Mouse (Mus musculus) heart, embryonic 15.5 days (tissue): ENCODE data around the gene Srgap3. TPM values are rescaled to one million over a fixed set of nuclear protein-coding genes. Genes with fewer than 3 reads are reported as not detected.
"Not testable (repeated sequence)": the region's sequence is repeated elsewhere in the genome, so short reads cannot be mapped to it uniquely, and the experiment has no call there.

Experiments
- ATAC-seq: fragments of 200-750 bp; cut with Nextera tagmentation; replicated peaks from 2 replicates; pipeline ENCODE4 v1.8.0; 2017; ENCODE audit warnings: low read depth, moderate TSS enrichment; ENCODE audit not compliant: insufficient number of reproducible peaks, insufficient read depth, low FRiP score
- H3K27ac ChIP-seq: fragments of 300-500 bp; sonication (generic); 2 replicates; pipeline ENCODE4 v1.5.1; 2015; ENCODE audit warnings: mild to moderate bottlenecking, inconsistent platforms
- H3K27me3 ChIP-seq: fragments of 300-500 bp; sonication (generic); 2 replicates; pipeline ENCODE4 v1.6.1; 2015; ENCODE audit warnings: inconsistent platforms
- H3K36me3 ChIP-seq: fragments of 300-500 bp; sonication (generic); 2 replicates; pipeline ENCODE4 v1.6.1; 2015; ENCODE audit warnings: mild to moderate bottlenecking, inconsistent platforms
- H3K4me1 ChIP-seq: fragments of 300-500 bp; sonication (generic); replicated peaks from 2 replicates; pipeline ENCODE4 v1.6.1; 2015; ENCODE audit warnings: inconsistent platforms
- H3K4me2 ChIP-seq: fragments of 300-500 bp; sonication (generic); 2 replicates; pipeline ENCODE4 v1.6.1; 2015; ENCODE audit warnings: inconsistent platforms, mild to moderate bottlenecking, moderate library complexity
- H3K4me3 ChIP-seq: fragments of 300-500 bp; sonication (generic); 2 replicates; pipeline ENCODE4 v1.5.1; 2015; ENCODE audit warnings: mild to moderate bottlenecking, inconsistent platforms
- H3K9ac ChIP-seq: fragments of 300-500 bp; sonication (generic); 2 replicates; pipeline ENCODE4 v1.6.1; 2015; ENCODE audit warnings: mild to moderate bottlenecking, inconsistent platforms
- H3K9me3 ChIP-seq: fragments of 300-500 bp; sonication (generic); replicated peaks from 2 replicates; pipeline ENCODE4 v1.6.1; 2016; ENCODE audit warnings: inconsistent platforms
- WGBS: fragments of 180-500 bp; shearing (Covaris S2); methylation state at CpG from one replicate; pipeline ENCODE4 v1.1.7; 2015; ENCODE audit warnings: mixed read lengths; 5-methylcytosine and 5-hydroxymethylcytosine counted together
- polyA plus RNA-seq: library from polyadenylated mRNA; unstranded; fragments of >200 nt; fragmentation: Nextera tagmentation; extraction: Ambion mirVana; gene quantifications from 2 replicates; pipeline ENCODE4 v1.2.1, GENCODE M21; 2015

Gene Srgap3
- polyA plus RNA-seq, 1 experiment from 2014 or later = 1.0 TPM

DNA sequence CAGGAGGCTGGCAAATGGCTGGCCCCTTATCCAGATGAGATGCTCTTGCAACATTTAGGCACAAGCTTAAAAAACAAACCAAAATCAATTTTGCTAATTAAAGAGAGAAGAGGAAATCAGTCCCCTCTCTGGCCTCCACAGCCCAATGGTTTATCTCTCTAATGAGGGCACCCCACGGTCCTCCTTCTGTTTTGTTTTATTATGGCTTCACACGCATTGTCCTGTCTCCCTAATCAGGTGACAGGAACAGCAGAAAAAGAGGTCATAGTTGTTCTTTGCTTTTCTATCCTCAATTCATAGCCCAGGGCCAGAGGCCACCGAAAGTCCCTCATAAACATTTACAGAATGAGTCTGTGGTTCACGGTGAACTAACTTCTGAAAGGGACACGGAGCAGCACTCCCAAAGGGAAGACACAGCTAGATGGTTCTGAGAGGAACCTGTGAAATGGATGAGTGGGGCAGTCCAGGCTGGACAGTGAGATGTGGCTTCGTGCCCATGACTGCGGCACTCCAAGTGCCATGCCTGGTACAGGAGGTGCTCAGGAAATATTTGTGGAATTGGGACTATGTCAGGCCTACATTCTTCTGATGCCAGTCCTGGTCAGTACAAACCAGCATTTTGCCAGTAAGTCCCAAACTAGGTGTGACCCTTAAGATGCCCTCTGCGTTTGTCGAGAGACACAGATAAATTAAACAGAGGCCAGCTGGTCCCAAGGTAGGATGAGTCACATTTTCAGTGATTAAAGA, 73.8 kb downstream of the Srgap3 start:
- no peak for ATAC-seq
- WGBS = 71% methylated on average over 9 of the region's 9 CpGs
- no peak overlapping the region for H3K27ac ChIP-seq
- H3K4me1 ChIP-seq = peaks cover 8% of the 10 kb centered on the region
- H3K36me3 ChIP-seq = no peaks in the 10 kb centered on the region
- H3K9ac ChIP-seq = no peak overlapping the region
- H3K9me3 ChIP-seq = no peaks in the 10 kb centered on the region
- no peak overlapping the region for H3K4me2 ChIP-seq
- H3K27me3 ChIP-seq = no peaks in the 10 kb centered on the region
- no peak overlapping the region for H3K4me3 ChIP-seq

GRCm38 (mm10) chr6:112871241-112871780, 75.8 kb downstream of the Srgap3 start:
- H3K27ac ChIP-seq = no peak overlapping the region
- no peak overlapping the region for H3K4me3 ChIP-seq
- WGBS = 85% methylated on average over 7 of the region's 7 CpGs
- no peak overlapping the region for H3K4me2 ChIP-seq
- peaks cover 17% of the 10 kb centered on the region for H3K4me1 ChIP-seq
- 0 out of 2 replicates have a peak, but pooled peaks cover under 1% of the 10 kb centered on the region for H3K27me3 ChIP-seq
- ATAC-seq = no peak
- no peaks in the 10 kb centered on the region for H3K9me3 ChIP-seq
- no peak overlapping the region for H3K9ac ChIP-seq
- H3K36me3 ChIP-seq = no peaks in the 10 kb centered on the region

DNA sequence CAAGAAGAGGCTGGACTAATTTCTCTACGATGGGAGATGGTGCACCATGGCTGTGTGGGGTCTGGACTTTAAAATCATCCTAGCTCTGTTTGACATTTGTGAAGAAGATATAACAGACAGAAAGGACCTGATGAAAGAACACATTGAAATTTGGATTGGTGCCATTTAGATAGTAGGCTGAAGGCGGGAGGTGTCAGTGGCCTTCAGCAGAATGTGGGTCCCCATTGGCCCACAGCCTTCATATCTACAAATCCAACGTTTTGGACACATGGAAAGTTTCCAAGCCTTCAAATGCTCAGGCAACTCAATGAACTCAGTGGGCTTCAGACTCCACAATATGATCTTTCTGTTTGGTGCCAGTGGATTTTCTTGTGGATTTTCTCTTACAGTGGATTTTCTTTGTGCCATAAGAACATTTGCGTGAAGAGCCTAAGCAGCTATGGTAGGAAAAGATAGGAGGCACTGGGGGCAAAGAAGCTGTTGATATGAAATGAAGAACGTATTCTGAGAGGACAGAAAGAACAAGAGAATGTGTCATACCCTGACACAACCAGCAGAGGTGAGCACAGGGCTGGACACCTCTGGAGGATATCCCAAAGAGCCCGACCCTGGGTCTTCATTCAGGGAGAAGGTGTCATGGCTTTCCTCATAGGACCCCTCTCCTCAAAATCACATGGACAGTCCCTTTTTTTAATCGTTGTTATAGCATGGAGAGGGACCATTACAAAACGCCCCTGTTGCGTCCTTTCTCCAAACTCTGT, 78.7 kb downstream of the Srgap3 start:
- 56% methylated on average over 9 of the region's 9 CpGs for WGBS
- H3K9me3 ChIP-seq = no peaks in the 10 kb centered on the region
- no peak overlapping the region for H3K4me3 ChIP-seq
- H3K4me2 ChIP-seq = no peak overlapping the region; the same call in 1 of the 2 replicates
- H3K27ac ChIP-seq = no peak overlapping the region
- no peak overlapping the region for H3K9ac ChIP-seq
- 0 out of 2 replicates have a peak, but pooled peaks cover 3% of the 10 kb centered on the region for H3K27me3 ChIP-seq
- peaks cover 26% of the 10 kb centered on the region for H3K4me1 ChIP-seq
- ATAC-seq = no peak; the same call in 1 of the 2 replicates
- no peaks in the 10 kb centered on the region for H3K36me3 ChIP-seq

DNA sequence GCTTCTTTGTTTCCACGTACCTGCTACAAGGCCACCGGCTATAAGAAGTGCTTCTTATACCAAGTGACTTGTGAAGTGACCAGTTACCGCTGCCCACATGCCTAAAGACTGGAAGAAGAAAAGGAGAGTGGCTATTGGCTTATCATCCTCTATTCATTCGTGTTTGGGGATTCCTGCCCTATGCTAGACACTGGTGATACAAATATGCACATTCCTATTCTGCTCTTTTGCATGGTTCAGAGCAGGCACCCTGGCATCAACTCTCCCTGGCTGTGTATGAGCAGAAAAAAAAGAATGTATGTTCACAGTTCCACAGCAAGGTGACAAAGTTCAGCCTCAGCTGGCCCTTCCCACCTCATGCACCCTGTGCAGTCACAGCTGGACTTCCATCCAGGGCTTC, 81.0 kb downstream of the Srgap3 start:
- peaks cover 32% of the 10 kb centered on the region for H3K4me1 ChIP-seq
- no peak overlapping the region for H3K27ac ChIP-seq
- no peak overlapping the region for H3K9ac ChIP-seq
- WGBS = 74% methylated on average over 4 of the region's 4 CpGs
- H3K36me3 ChIP-seq = no peaks in the 10 kb centered on the region
- H3K9me3 ChIP-seq = no peaks in the 10 kb centered on the region
- no peak overlapping the region for H3K4me3 ChIP-seq
- no peak for ATAC-seq
- 0 out of 2 replicates have a peak, but pooled peaks cover 3% of the 10 kb centered on the region for H3K27me3 ChIP-seq
- H3K4me2 ChIP-seq = no peak overlapping the region

DNA sequence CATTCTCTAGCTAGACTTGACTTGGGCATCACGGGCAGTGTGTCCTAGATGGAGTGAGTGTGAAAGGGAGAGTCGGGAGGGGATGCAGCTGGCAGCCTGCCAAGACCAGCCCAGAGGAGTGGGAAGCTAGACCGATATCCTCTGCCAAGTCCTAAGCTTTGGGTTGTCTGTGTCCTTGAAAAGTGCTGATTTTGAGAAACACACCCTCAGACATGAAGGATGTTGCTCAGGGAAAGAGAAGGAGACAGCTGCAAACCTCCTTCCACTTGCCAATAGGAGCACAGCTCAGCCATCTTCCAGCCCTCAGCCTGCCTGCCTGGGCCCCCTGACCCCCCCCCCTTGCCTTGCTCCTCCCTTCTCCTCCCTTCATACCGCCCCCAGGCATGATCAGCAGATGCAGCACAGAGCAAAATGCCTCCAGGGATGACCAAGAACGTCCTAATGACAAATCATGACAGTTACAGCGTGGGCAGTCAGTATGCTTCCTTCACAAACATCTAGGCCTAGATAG, 82.0 kb downstream of the Srgap3 start:
- H3K9ac ChIP-seq = no peak overlapping the region
- H3K4me2 ChIP-seq = no peak overlapping the region
- ATAC-seq = no peak
- H3K27ac ChIP-seq = no peak overlapping the region
- H3K36me3 ChIP-seq = no peaks in the 10 kb centered on the region
- peaks cover 32% of the 10 kb centered on the region for H3K4me1 ChIP-seq
- WGBS = 29% methylated on average over 6 of the region's 6 CpGs
- H3K4me3 ChIP-seq = no peak overlapping the region
- 0 out of 2 replicates have a peak, but pooled peaks cover 3% of the 10 kb centered on the region for H3K27me3 ChIP-seq
- H3K9me3 ChIP-seq = no peaks in the 10 kb centered on the region

GRCm38 (mm10) chr6:112862465-112862864, 84.6 kb downstream of the Srgap3 start:
- 0 out of 2 replicates have a peak, but pooled peaks cover 3% of the 10 kb centered on the region for H3K27me3 ChIP-seq
- no peak overlapping the region for H3K9ac ChIP-seq
- no peak overlapping the region for H3K27ac ChIP-seq
- H3K4me1 ChIP-seq = peaks cover 16% of the 10 kb centered on the region
- no peak overlapping the region for H3K4me3 ChIP-seq
- 84% methylated on average over 7 of the region's 7 CpGs for WGBS
- no peaks in the 10 kb centered on the region for H3K36me3 ChIP-seq
- H3K4me2 ChIP-seq = no peak overlapping the region
- no peak for ATAC-seq
- no peaks in the 10 kb centered on the region for H3K9me3 ChIP-seq

DNA sequence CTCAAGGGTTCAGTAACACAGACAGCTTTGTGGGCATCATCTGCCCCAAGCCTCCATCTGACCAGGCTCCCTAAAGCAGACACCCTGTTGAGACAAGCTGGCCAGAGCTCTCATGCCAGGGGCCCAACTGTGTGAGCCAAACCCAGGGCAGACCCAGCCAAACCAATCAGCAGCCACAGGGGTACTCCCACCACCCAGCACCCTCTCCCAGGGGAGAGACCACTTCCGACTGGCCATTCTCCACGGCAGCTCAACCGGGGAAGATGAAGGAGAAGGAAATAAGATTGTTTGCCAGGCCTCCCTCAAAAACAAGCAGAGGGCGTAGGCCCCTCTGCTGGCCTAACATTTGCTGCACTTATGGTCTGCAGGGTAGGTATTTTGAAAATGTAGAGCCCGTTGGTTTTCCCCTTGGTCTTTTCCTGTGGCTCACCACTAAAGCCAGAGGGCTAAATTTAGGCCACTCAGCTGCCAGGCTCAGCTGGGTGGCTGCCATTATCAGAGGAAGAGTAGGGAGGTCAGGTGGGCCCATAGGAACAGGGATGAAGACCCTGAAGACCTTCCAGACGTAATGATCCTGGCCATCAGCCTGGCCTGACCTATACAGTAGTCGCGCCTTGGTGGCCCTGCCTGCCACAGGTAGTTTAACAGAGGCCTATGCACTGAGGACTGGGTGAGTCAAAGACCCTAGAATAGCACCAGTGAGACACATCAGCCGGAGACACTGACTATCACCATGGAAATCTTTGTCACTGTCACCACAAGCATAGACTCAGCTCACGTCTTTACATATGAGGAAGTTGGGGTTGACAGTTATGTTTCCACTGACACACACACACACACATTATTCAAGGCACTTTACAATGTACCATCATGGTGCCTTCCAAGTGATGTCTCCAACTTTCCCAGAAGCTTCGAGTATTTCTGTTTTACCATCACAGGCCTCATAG, 85.4 kb downstream of the Srgap3 start:
- Histone ChIP-seq H3K4me3 (no peak overlapping the region), H3K36me3 (no peaks in the 10 kb centered on the region), H3K9ac (no peak overlapping the region), H3K27me3 (0 out of 2 replicates have a peak, but pooled peaks cover 3% of the 10 kb centered on the region), H3K9me3 (no peaks in the 10 kb centered on the region), H3K4me2 (no peak overlapping the region), H3K4me1 (peaks cover 15% of the 10 kb centered on the region), H3K27ac (no peak overlapping the region)
- 0 out of 2 replicates have a peak, but pooled peaks have one; percentile 34 for ATAC-seq
- 62% methylated on average over 11 of the region's 11 CpGs for WGBS

DNA sequence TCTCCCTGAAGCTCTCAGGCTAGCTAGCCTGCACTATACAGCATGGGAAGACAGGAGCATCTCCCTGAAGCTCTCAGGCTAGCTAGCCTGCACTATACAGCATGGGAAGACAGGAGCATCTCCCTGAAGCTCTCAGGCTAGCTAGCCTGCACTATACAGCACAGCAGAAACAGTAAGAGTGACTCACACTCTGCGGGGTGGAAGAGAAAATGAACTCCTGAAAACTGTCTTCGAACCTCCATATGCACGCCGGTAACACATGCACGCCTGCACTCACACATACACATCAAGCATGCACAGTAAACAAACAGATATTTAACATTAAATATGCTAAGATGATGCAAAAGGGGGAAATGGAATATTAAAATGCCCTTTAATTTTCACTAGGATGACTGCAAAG, 86.8 kb downstream of the Srgap3 start:
- not testable (repeated sequence) for H3K27ac ChIP-seq, ATAC-seq, H3K27me3 ChIP-seq, H3K9me3 ChIP-seq, H3K4me3 ChIP-seq, H3K9ac ChIP-seq, H3K4me2 ChIP-seq, H3K36me3 ChIP-seq
- peaks cover 14% of the 10 kb centered on the region for H3K4me1 ChIP-seq
- 94% methylated on average over 5 of the region's 5 CpGs for WGBS

DNA sequence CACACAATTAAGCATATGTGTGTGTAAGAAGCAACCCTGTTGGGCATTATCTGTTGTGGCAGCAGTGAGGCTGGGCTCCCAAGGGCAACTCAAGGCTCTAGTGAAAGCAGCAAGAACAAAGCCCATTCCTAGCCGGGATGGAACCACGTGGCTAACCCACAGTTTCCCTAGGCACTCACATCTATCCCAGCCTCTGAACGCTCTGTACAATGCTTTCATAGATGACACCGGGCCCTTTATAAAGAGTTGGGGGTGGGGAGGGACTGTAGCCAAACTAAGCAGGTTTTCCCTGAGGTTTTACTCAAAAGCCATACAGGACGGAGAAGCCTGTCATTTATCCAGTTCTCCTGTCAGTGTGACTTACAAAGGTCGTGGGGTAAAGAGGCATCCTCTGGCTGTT, 90.0 kb downstream of the Srgap3 start:
- Histone ChIP-seq H3K9ac (no peak overlapping the region), H3K36me3 (no peaks in the 10 kb centered on the region), H3K27me3 (no peaks in the 10 kb centered on the region), H3K4me2 (no peak overlapping the region), H3K4me1 (0 out of 2 replicates have a peak, but pooled peaks cover 6% of the 10 kb centered on the region), H3K27ac (no peak overlapping the region), H3K4me3 (no peak overlapping the region), H3K9me3 (no peaks in the 10 kb centered on the region)
- ATAC-seq = no peak
- WGBS = 62% methylated on average over 6 of the region's 6 CpGs

DNA sequence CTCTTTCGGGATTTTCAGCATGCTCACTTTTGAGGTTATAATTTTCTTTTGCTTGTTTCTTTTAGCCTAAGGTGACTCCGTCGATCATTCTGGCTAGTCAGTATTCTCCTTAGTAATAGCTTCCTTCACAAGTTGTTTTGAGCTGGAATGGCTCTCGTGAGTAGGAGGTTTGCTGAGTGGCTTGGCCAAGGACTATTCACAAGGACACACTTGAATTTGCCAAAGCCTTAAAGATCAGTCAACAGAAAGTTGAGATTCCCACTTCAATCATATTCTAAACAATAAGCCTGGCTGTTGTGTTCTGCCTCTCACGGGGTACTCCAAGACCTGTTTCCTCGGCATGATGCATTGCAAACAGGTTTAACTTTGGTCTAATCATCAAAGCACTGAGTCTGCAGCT, 91.9 kb downstream of the Srgap3 start:
- Histone ChIP-seq H3K36me3 (no peaks in the 10 kb centered on the region), H3K4me1 (no peaks in the 10 kb centered on the region), H3K9me3 (no peaks in the 10 kb centered on the region), H3K4me3 (no peak overlapping the region), H3K4me2 (no peak overlapping the region), H3K27me3 (no peaks in the 10 kb centered on the region), H3K9ac (no peak overlapping the region), H3K27ac (no peak overlapping the region)
- no peak for ATAC-seq
- 79% methylated on average over 6 of the region's 6 CpGs for WGBS
